Mouse (Mus musculus): ENCODE results near the gene Itih3.

Itih3 gene

DNA sequence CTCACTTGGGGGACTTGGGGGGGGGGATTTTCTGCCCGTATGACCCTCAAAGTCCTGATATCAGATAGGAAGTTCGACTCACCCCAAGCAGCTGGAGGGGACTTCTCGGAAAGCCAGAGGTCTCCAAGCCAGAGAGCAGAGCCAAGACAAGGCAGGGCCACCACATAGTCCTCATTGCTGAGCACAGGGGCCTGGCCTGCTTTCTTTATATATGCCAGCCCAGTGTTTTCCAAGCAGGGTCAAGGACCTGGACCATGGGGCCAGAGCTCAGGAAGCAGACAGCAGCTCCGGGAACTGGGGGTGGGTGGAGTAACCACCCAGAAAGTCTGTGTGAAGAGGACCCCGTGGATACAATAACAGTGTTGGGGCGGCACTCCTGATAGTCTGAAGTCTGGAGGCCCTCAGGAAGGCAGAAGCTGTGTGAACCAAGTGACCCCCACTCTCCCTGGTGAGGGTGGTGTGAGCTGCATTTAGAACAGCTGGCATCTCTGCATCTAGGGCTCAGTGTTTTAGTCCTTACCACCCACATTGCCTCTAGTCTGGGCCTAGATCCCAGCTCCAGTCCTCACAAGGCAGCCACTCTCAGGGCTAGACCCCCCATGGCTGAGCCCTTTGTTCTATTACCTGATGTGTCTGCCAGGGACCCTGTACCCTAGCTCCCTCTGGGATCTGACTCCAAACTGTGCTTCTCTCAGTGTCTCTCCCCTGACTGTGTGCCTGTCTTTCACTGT is at the start of gene Itih3:
Gene Itih3 (minus strand): TSS at position 386 of the 731 bp plus-strand sequence.
- DNase-seq (ENCODE audit: low read depth, low spot score), result no peak

DNA sequence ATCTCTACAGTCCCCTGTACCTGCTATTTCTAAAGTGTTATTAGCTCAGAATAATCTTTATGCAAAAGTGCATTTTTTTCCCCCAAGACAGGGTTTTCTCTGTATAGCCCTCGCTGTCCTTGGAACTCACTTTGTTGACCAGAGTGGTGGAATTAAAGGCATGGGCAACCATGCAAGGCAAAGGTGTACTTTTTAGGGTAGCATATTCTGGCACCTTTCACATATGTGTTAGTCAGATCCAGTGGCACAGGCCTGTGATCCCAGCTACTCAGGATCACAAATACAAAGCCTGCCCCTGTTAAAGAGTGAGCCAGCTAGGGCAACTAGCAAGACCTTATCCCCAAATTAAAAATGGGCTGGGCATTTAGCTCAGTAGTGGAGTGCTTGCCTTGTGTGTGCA is 36.8 kb upstream of the Itih3 start:
- DNase-seq (ENCODE audit: low read depth, low spot score), result no peak

DNA sequence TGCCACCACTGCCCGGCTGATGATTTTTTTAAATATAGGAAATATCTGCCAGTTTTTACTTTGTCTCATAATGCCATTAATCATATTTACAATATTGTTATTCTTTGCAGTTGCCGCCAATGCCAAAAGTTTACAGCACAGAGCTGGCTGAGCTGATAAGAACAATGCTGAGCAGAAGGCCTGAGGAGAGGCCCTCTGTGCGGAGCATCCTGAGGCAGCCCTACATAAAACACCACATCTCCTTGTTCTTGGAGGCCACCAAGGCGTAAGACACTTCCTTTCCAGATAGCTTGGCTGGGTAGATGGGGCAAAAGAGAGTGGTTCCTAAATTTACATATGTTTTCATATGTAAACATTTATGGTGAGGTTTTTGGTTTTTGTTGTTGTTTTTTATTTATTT is 35.5 kb upstream of the Itih3 start:
- no peak for DNase-seq (ENCODE audit: low read depth, low spot score)

DNA sequence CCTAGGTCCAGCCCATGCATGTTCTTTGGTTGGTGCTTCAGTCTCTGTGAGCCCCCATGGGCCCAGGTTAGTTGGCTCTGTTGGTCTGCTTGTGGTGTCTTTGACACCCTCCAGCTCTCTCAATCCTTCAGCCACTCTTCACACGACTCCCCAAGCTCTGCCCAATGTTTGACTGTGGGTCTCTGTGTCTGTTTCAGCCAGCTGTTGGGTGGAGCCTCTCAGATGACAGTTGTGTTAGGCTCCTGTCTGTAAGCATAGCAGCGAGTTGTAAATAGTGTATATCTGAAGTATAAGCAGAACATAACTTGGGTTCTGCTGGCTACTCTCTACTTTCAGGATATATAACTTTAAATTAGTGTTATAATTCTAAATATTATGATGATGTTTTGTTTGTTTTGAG is 35.0 kb upstream of the Itih3 start:
- DNase-seq (ENCODE audit: low read depth, low spot score), result no peak

DNA sequence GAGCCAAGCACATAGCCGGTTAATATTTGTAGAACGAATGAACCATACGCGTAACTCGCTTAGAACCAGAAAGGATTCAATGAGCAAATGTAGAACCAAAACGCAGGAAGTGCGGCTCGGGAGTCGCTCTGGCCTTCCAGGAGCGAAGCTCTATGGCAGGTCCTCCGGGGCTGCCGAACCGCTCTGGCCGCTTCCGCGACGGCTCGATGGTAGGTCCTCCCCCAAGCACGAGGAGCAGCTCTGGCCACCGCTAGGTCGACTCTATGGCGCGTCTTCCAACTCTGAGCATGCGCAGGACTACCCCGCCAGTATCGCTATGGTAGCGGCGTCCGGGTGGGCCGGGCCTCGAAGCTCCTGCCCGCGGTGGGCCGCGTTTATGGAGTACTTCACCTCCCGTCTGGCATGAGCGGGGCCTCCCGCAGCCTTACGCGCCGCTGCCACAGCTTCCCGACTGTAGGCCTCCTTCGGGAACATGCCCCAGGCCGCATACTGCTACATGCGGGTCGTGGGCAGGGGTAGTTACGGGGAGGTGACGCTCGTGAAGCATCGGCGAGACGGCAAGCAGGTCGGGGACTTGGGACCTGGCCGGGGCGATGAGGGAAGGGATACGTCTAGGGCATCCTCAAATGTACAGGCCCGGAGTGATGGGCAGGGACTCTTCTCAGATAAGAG is 27.7 kb upstream of the Itih3 start, which contains the start of gene Nek4:
Gene Nek4 (plus strand): TSS at position 224 of the 672 bp plus-strand sequence.
- DNase-seq (ENCODE audit: low read depth, low spot score), result peak; percentile 90

DNA sequence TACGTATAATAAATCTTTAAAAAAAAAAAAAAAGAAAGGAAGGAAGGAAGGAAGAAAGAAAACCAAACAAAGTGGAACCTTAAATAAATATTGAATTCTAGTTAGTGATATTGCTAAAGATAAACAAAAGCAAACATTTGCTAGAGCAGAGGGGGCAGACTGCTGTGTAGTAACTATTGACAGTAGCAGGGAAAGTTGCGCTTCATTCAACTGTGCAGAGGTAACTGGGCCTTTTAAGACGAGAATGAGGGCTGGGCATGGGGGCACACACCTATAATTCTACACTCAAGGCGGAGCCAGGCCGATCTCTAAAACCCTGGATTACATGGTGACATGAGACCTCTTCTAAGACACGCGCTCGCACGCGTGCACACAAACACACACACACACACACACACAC is 26.4 kb upstream of the Itih3 start:
- no peak for DNase-seq (ENCODE audit: low read depth, low spot score)

DNA sequence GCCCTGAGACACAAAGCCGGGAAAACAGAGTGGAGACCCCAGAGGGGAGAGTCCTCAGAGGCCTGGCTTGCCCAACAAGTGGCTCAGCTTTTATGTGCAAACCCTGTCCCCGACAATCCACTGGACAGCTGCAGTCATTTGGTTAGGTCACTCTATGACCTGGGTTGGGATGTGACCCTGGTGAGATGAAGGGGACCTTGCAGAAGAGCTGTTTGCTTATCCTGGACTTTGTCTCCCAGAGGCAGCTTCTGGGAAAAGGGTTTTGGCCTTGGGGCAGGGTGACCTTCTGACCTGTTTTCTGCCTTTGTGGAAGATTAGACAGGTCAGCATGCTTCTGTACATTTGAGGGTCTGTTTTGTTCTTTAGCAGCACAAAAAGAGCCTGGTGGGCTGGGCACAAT is 21.2 kb upstream of the Itih3 start:
- DNase-seq (ENCODE audit: low read depth, low spot score), result no peak

DNA sequence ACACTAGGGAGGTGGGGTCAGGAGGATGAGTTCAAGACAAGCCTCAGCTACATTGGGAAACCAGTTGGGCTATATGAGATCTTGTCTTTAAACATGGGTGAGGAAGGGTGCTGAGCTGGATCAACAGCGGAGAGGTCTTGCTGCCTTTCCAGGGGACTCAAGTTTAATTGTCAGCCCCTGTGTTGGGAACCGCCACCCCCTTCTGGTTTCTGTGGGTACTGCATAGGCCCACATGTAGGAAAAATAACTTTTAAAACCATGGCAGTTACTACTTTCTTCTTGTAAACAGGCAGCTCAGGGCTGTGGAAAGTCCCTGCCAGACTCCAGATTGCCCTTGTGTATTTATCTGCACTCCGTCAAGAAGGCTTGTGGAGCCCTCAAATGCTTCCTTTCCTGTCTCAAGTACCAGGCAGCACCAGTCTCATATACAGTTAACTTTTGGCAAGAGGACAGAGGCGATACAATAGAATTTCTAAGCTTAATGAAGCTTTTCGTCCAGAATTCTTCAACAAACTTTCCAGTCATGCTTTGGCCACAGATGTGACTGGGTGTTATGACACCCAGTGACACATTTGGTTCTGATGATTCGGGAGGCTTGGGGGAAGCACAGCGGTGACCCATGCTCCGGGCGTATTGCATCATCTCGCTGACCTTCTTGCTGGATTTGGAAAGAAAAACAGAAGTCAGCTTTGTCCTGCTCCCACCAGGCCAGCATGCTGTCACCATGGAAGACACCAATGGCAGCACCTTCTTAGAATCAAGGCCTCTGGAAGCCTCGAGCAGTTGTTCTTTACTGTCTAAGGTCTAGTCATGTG is 20.5 kb upstream of the Itih3 start:
- peak; percentile 14 for DNase-seq (ENCODE audit: low read depth, low spot score)

DNA sequence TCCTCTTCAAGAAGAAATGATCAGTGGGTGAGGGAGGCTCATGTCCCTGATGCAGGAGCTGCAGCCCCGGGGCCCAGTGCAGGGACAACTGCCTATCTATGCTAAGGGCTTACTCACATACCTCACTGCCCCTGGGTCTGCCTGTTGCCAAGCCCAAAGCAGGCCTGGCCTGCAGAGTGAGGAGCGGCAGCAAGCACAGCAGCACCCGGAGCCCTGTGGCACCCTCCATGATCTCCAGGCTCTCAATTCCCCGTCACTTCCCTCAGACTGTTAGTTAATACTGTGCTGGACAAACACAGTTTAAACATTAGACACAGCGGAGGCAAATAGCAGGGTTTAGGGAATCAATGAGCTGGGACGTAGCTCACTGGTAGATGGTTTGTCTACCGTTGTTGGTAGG is 19.5 kb upstream of the Itih3 start, which contains the start of gene Itih1:
Gene Itih1 (minus strand): TSS at position 252 of the 400 bp plus-strand sequence.
- DNase-seq (ENCODE audit: low read depth, low spot score), result no peak

DNA sequence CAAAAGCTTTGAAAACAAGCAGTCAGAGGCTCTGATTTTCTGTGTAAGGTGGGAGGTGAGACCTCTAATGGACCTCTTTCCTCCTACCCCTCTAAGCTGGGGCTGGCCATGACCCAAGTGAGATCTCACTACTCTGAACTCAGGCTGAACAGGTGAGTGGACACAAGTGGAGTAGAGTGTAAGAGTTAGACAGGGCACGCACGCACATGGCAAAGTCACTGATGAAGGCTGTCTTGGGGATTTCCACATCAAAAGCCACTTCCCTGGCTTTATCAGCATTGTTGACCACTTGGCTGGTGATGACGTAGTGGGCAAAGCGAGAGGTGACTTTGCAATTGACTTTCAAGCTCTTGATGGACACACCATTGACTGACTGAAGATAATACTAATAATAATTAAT is 18.7 kb upstream of the Itih3 start:
- DNase-seq (ENCODE audit: low read depth, low spot score), result no peak

DNA sequence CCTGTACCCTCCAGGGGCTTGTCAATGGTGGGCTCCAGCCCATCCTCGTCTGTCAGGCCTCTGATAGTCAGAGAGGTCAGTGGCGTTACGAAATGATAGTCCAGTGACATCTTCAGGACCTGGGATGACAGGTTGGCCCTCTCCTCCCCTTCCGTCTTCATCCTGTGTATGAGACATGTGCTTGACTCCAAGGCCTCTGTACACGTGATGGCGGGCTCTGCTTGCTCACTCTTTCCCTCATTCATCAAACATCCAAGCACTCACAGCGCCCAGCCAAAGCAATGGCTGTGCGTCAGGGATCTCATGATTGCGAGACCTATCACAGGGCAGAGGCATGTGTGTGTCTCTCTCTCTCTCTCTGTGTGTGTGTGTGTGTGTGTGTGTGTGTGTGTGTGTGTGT is 9.8 kb upstream of the Itih3 start:
- no peak for DNase-seq (ENCODE audit: low read depth, low spot score)

DNA sequence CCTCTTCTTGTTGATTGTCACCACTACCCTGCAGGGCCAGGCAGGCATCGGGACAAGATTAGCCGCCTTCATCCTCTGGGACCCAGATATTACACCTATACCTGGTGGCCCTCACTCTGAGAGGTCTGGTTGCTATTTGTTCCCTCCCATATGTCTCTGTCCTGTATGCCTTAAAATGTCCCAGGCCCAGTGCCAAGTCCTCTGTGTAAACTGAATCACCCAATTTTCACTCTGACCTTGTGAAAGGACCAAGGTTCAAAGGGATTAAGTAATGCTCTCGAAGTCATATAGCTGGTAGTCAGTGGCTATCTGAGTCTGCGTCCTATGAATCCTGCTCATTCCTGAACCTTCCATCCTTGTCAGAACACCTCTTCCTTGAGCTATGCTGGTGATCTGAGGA is 6.8 kb upstream of the Itih3 start:
- DNase-seq (ENCODE audit: low read depth, low spot score), result no peak

DNA sequence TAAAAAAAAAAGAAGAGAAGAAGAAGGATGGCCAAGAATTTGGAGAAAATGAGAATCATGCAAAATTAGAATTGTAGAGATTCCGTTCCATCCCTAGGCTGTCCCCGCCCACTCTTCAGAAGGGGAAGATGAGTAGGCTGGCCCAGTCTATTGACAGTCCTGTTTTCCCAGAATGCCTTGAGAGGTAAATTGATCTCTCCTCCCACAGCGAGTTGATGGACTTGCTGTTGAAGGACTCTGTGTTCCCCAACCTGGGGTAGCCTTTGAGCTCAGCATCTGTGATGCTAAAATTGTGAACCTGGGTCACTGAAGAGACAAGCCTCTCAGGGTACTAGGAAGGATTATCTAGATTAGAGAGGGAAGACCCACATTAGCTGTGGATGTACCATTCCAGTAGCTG is 1.9 kb upstream of the Itih3 start:
- DNase-seq (ENCODE audit: low read depth, low spot score), result no peak

DNA sequence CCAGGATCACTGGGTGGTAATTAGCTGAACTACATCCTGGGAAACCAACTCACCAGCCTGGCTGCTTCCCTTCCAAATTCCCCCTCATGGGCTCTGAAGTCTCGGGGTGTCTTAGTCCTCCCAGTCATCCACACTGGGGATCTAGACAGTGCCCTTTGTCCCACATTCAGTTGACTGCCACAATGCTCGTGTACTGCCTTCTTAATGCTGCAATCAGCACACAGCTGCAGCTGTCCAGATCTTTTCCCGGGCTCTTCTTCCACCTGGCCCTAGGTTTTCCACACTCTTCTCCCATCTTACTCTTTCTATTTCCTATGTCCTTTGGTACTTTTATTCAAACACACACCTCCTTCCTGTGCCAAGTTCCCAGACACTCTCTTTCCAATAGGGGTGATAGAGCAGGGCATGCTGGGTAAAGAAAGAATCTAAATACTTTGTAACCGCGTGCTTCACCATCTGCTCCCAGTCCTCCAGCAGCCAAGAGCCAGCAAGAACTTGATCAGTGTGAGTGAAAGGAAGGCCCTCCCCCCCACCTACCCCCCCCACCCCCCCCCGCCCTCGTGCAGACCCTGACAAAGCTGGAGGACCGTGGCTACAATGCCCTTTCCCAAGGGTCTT is 1.4 kb downstream of the Itih3 start:
- no peak for DNase-seq (ENCODE audit: low read depth, low spot score)

DNA sequence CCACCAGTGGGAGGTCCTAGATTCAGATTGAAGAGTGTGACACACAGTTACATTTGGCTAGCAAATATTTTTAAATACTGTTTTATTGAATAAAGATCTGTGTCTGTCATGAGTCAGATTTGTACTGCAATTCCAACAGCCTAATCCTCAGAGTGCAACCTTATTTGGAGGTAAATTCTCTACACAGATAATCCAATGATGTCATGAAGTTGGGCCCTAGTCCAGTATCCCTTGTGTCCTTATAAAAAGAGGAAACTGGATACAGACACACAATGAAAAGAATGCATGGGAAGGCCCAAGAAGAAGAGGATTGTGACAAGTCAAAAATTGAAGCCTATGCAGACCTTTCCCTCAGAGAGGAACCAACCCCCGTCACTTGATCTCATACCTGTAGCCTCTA is 7.0 kb downstream of the Itih3 start:
- no peak for DNase-seq (ENCODE audit: low read depth, low spot score)

DNA sequence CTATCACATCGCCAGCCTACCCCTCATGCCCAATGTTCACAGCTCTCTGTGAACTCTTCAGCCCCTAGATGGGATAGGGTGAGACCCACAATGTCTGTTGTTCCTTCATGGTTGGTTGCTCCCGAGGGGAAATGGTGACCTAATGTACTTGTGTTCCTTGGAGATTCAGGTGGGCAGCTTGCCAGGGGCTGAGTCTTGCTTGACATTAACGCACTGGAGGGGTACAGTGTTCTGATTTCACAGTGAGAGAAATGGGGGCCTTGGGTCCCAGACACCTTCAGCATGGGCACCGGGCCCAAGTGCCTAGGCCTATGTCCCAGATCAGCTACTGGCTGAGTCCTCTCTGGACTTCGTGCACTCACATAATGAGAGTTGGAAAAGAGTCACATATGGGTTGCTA is 10.2 kb downstream of the Itih3 start:
- no peak for DNase-seq (ENCODE audit: low read depth, low spot score)

DNA sequence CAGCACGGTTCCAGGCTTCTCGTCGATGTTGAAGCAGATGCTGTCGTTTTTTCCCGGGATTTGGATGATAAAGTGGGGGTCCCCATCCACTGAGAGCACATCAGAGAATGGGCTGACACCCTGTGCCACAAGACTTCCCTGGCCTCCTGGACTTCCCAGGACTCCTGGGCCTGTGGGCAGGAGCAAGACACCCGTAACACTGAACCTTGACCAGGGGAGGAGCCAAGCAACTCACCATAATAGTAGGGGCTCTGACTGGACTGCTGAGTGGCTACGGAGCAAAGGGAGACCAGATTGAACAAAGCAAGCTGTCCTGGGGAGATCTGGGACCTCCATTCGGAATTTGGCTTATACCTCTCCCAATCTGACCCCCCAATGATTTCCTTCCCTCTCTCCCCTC is 10.9 kb downstream of the Itih3 start:
- DNase-seq (ENCODE audit: low read depth, low spot score), result no peak

DNA sequence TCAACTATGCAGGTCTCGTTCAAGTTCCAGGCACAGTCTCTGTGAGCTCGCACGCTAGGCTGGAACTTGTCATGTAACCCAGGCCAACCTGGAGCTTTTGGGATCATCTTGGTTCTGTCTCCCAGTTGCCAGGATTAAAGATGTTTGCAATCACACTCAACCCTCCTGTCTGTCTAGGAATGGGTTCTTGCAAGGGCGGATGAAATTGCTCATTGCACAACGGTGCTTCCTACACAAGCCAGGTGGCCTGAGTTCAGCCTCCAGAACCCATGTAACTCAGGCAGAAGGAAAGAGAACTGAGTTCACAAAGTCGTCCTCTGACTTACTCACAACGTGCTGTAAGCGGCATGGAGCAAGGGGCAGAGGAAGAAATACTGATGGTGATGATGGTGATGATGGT is 12.4 kb downstream of the Itih3 start:
- no peak for DNase-seq (ENCODE audit: low read depth, low spot score)

DNA sequence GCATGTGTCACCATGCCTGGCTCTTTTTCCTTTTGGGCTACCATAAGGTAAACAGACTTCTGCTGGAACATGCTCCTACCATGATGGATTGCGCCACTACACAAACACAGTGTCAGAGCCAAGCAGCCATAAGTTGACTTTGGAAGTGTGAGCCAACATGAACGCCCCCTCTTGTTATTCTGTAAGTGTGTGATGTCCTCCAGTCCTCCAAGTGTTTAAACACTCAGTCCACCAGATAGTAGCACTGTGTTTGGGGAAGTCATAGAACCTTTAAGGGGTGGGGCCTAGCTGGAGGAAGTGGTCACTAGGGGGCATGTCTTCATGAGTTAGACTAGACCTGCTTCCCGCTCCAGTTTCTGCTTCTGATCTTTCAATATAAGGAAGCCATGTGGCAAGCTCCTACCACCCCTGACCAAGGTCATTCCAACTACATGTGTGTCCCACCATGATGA is 15.7 kb downstream of the Itih3 start:
- no peak for DNase-seq (ENCODE audit: low read depth, low spot score)

DNA sequence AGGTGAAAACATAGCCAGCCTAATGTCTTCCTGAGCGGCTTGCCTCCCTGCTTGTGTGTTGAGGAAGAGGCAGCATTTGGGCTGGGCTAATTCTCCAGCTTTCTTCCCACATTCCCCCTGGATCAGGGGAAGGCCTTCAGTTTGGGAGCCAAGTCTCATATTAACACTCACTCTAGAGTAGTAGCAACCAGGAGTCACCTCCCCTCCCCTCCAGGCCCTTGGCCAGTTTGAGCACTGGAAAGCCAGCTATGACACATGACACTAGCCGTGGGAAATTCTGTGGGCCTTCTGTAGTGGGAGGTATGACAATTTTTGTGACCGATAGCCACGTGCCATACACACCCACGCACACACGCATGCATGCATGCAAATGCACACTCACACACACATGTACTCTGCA is 17.6 kb downstream of the Itih3 start:
- DNase-seq (ENCODE audit: low read depth, low spot score), result no peak

DNA sequence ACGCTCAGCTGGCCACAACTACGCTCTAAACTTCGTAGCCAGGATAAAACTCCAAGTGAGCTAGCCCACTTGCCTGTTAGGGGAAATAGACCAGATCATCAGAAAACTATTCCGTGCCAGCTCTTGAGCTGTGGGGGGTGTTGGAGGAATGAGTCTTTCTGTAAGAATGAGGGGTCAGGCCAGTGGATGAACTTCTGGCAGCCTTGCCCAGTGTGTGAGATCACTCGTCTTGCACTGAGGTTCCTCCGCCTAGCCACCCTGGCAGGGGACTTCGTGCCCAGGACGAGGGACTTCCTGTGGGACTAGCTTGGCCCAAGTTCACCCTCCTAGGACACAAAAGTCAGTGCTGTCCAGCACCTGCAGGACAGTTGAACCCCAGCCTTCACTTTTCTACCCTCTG is 19.3 kb downstream of the Itih3 start:
- DNase-seq (ENCODE audit: low read depth, low spot score), result no peak

DNA sequence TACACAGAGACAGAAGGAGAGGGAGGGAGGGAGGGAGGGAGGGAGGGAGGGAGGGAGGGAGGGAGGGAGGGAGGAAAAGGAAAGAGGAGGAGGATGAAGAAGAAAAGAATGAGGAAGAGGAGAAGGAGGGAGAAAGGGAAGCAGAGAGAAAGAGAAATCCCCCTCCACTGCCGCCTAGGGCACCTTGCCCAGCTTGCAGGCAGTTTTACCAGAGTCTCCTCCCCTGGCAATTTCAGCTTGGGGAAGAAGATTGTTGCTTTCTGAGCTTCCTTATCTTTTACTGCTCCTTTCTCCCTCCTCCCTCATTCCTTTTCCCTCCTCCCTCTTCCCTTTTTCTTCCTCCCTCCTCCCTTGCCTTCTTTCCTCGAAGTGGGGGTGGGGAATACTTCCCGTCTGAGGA is 20.5 kb downstream of the Itih3 start:
- no peak for DNase-seq (ENCODE audit: low read depth, low spot score)

All from WW6 (cell line).